ENCODE assay signal across 19 mouse cellular contexts in genomic region chr5:24270941-24271340, GRCm38 (mm10).
"Had no signal": no experiment of that assay in that cellular context is flagged by ENCODE, and none has a peak within 500 bp of the region (broad histone marks: within the 10 kb centered on the region; RNA-seq: fewer than 3 reads in every experiment).

No protein-coding gene starts in this region.

- H3K4me3 ChIP-seq: midbrain, embryonic 10.5 days; midbrain, embryonic 12.5 days; myocyte; neural tube, embryonic 13.5 days; neural tube, embryonic 15.5 days had no signal

- H3K36me3 ChIP-seq: midbrain, embryonic 10.5 days; midbrain, embryonic 12.5 days; neural tube, embryonic 13.5 days; neural tube, embryonic 15.5 days had no signal

- H3K9ac ChIP-seq: lung, embryonic 14.5 days; midbrain, embryonic 12.5 days; neural tube, embryonic 13.5 days; neural tube, embryonic 15.5 days had no signal

- H3K9me3 ChIP-seq: midbrain, embryonic 10.5 days; midbrain, embryonic 12.5 days; neural tube, embryonic 13.5 days; neural tube, embryonic 15.5 days had no signal

- DNase-seq: lung, adult 18-20 months; lung, embryonic 14.5 days; lung, postnatal 10 days; lung, postnatal 4 days; midbrain, embryonic 14.5 days; retina, postnatal 1 day; right cerebral cortex, adult 18-20 months; right cerebral cortex, postnatal 25 days; right cerebral cortex, postnatal 4 days; spleen, adult 18-20 months; thymus, adult 18-20 months; thymus, postnatal 14 days; thymus, postnatal 36 days had no signal

- H3K27ac ChIP-seq: midbrain, embryonic 10.5 days; midbrain, embryonic 12.5 days; neural tube, embryonic 13.5 days; neural tube, embryonic 15.5 days had no signal

- H3K27me3 ChIP-seq: midbrain, embryonic 12.5 days; neural tube, embryonic 13.5 days; neural tube, embryonic 15.5 days had no signal

- ATAC-seq: midbrain, embryonic 16.5 days had no signal

- H3K4me2 ChIP-seq: lung, embryonic 14.5 days; midbrain, embryonic 12.5 days; neural tube, embryonic 13.5 days; neural tube, embryonic 15.5 days had no signal
